Mouse (Mus musculus) gastrocnemius, postnatal 25 days (tissue): ENCODE data around the gene Cela2a. TPM values are rescaled to one million over a fixed set of nuclear protein-coding genes. Genes with fewer than 3 reads are reported as not detected.

Experiments
- DNase-seq: peaks from one replicate; pipeline ENCODE4 v3.0.0; 2022
- total RNA-seq, 2 experiments: library from RNA; stranded (reverse); gene quantifications; 1 replicate in 1 of 2; 2 replicates in 1 of 2; pipeline ENCODE4 v1.2.3; 2021

Cela2a gene
- total RNA-seq, 2 experiments from 2014 or later: not detected

GRCm38 (mm10) chr4:141766668-141767352 lies 59.1 kb downstream of the Cela2a start:
- no peak for DNase-seq

GRCm38 (mm10) chr4:141766316-141766667 lies 59.7 kb downstream of the Cela2a start:
- DNase-seq: no peak

- DNase-seq: no peak
These were observed 61.0 kb downstream of the Cela2a start for GRCm38 (mm10) chr4:141765008-141765407.

Other genes with a start within 250 kb of the Cela2a start
- gene Fblim1, start 220.1 kb downstream of the Cela2a start, total RNA-seq: 1 to 10 TPM; 1.5 to 4.7 TPM
- 1 to 10 TPM; 1.2 to 2.3 TPM for gene Tmem82, start 207.5 kb downstream of the Cela2a start, total RNA-seq
- gene Slc25a34, start 202.3 kb downstream of the Cela2a start, total RNA-seq: 10 to 100 TPM; 14.7 to 14.8 TPM
- gene Plekhm2, start 161.3 kb downstream of the Cela2a start, total RNA-seq: 10 to 100 TPM; 24.3 to 32.7 TPM
- 1 to 10 TPM; 1.4 to 2.3 TPM for gene Rsc1a1, start 140.6 kb downstream of the Cela2a start, total RNA-seq
- 10 to 100 TPM; 34.4 to 42.4 TPM for gene Ddi2, start 102.7 kb downstream of the Cela2a start, total RNA-seq
- under 1 TPM in 1 of 2 experiments, not detected in 1; 0.20 TPM for gene Agmat, start 79.5 kb downstream of the Cela2a start, total RNA-seq
- 10 to 100 TPM; 10.1 to 12.0 TPM for gene Dnajc16, start 35.2 kb downstream of the Cela2a start, total RNA-seq
- gene Casp9, start 32.5 kb downstream of the Cela2a start, total RNA-seq: 1 to 10 TPM; 2.0 TPM
- not detected for gene Ctrc, start 20.2 kb upstream of the Cela2a start, total RNA-seq
- 1 to 10 TPM; 5.6 to 8.7 TPM for gene Efhd2, start 48.8 kb upstream of the Cela2a start, total RNA-seq
- under 1 TPM in 1 of 2 experiments, not detected in 1; 0.83 TPM for gene Fhad1, start 188.9 kb upstream of the Cela2a start, total RNA-seq